Mouse (Mus musculus): ENCODE data around the gene Zfp790. TPM values are rescaled to one million over a fixed set of nuclear protein-coding genes. Genes with fewer than 3 reads are reported as not detected.
"Not testable (repeated sequence)": the region's sequence is repeated elsewhere in the genome, so short reads cannot be mapped to it uniquely, and the experiment has no call there.

The Zfp790 gene
- polyA plus RNA-seq, 1 experiment from 2014 or later = 27.2 TPM

DNA sequence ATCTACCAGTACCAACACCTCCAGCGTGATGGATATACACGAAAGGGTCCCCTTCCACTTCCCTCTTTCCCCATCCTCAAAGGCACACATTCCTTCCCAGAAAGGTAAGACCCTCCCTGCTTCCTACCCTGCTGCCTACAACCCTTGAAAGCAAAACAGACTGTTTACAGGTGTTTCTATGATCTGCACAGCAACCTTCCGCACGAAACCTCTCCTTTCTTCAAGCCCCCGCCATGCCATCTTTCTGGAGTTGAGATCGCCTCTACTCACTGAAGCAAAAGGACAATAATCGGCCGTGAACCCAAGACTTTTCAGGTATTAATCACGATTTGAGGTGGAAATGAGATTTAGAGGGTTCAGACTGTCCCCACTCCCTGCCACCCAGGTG, 36.9 kb downstream of the Zfp790 start:
- no peak overlapping the region for H3K27ac ChIP-seq
- no peak for ATAC-seq (ENCODE audit: low FRiP score)
- H3K9ac ChIP-seq = peak overlapping the region; percentile 75
- H3K4me3 ChIP-seq = peak overlapping the region; percentile 43
- peaks cover 5% of the 10 kb centered on the region; the same call in 1 of the 2 replicates for H3K4me1 ChIP-seq
- peaks cover 26% of the 10 kb centered on the region for H3K36me3 ChIP-seq
- WGBS = 60% methylated on average over 9 of the region's 9 CpGs
- H3K9me3 ChIP-seq (replicated peaks) = no peaks in the 10 kb centered on the region
- H3K27me3 ChIP-seq = no peaks in the 10 kb centered on the region
- peak overlapping the region; percentile 75 for H3K4me2 ChIP-seq (replicated peaks)

DNA sequence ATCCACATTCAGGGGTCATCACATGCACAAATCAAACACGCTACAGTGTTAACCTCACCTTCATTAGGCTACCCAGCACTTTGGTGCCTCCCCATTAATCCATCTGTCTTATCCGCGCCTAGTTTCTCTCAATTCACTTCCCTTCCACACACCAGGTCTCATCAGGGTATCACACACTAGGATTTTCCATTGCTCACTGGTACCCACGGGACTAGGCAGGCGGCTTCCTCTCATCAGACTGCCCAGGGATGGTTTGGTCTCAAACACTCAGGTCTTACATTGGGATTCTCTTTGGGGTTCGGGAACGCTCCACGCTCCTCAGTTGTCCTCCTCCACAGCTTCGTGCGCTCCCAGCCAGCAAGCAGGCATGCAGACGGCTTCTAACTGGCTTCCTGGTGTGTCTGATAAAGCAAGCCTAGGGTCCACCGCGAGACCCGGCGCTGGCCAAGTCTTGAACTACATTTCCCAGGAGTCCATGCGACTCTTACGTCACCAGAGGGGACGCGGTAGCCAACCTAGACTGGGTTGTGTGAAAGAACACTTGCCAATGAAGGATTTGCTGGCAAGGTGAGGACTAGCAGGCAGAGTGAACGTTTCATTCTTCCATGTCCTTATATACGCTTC, 37.4 kb downstream of the Zfp790 start, which contains the start of gene Zfp940:
Zfp940 (minus strand) TSS at position 451 of the 624 bp plus-strand sequence.
- H3K27ac ChIP-seq = peak within 1 kb of the TSS; percentile 44
- 1% methylated on average over 21 of the region's 21 CpGs for WGBS
- H3K9me3 ChIP-seq (replicated peaks) = no peaks in the 10 kb centered on the region

DNA sequence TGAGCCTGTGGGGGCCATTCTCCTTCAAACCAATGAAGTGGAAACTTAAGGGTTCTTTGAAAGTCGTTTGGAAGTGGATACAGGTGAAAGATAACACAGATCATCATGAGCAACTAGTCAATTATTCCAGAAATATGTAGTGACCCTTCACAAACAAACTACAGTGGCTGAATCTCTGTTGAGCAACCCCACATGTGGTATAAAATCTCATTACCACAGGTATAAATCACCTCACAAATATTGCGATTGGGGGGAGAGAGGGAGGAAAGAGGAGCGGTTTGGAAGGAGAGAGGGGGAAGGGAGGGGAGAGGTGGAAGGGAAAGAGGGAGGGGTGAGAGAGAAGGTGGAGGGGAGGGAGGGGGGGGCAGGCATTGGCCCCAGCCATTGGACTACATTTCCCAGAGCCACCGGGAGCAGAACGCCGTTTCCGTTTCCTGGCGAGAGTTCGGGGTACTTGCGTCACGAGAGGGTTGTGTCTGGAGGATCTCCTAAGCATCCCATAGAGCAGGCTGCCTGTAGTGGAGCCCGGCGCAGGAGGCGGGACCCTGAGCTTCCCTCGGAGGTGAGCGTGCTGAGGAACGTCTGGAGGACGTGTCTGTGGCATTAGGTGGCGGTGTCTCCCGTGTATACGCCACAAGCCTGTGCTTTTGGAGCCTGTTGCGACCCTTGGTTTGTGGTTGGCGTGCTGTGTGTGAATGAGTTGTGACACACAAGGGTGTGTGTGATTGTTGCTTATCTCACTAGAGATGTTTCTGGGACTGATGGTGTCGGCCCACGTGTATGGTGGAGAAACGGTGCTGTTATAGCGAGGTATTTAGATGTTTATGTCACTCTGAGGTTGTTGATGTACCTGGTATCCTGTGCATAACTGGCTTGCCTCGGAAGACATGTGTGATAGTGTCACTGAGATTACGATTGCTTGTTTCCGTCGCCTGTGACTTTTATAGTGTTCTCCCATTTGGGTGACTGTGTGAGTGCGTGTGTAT, 43.9 kb downstream of the Zfp790 start, which contains the start of gene Zfp420:
Zfp420 (plus strand) TSS at position 448 of the 986 bp plus-strand sequence.
- Histone ChIP-seq H3K9me3 (replicated peaks) (no peaks in the 10 kb centered on the region), H3K27me3 (no peaks in the 10 kb centered on the region), H3K36me3 (peaks cover 2% of the 10 kb centered on the region; the same call in 1 of the 2 replicates), H3K9ac (peak within 1 kb of the TSS; percentile 77), H3K4me2 (replicated peaks) (peak within 1 kb of the TSS; percentile 77), H3K27ac (peak within 1 kb of the TSS; percentile 64; the same call in 1 of the 2 replicates), H3K4me3 (peak within 1 kb of the TSS; percentile 63), H3K4me1 (peaks cover 7% of the 10 kb centered on the region)
- 10% methylated on average over 31 of the region's 32 CpGs for WGBS
- peak; percentile 97 for ATAC-seq (ENCODE audit: low FRiP score)

More for the DNA sequence above, 37.4 kb downstream of the Zfp790 start, which contains the start of gene Zfp940:
- no peaks in the 10 kb centered on the region for H3K27me3 ChIP-seq
- H3K4me3 ChIP-seq = peak within 1 kb of the TSS; percentile 43
- peak within 1 kb of the TSS; percentile 75 for H3K9ac ChIP-seq
- H3K36me3 ChIP-seq = peaks cover 24% of the 10 kb centered on the region
- H3K4me1 ChIP-seq = peaks cover 5% of the 10 kb centered on the region; the same call in 1 of the 2 replicates
- ATAC-seq (ENCODE audit: low FRiP score) = peak; percentile 98
- peak within 1 kb of the TSS; percentile 75 for H3K4me2 ChIP-seq (replicated peaks)

DNA sequence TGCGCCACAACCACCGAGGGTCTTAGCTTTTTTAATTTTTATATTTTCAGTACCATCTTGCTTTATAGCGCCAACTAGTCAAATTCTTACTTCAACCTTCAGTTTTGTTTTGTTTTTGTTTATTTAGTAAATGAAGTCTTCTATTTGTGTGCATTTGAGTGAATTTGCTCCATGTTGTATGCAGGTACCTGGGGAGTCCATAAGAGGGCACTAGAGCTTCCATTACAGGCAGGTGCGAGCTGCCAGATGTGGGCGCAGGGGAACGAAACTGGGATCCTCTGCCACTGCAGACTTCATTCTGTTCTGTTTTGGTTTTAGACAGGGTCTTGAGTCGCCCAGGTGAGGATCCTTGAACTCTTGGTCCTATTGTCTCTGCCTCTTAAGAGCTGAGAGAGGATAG, 45.7 kb downstream of the Zfp790 start:
- WGBS = 88% methylated on average over 7 of the region's 7 CpGs
- no peak overlapping the region for H3K4me2 ChIP-seq (replicated peaks)
- no peak for ATAC-seq (ENCODE audit: low FRiP score)

DNA sequence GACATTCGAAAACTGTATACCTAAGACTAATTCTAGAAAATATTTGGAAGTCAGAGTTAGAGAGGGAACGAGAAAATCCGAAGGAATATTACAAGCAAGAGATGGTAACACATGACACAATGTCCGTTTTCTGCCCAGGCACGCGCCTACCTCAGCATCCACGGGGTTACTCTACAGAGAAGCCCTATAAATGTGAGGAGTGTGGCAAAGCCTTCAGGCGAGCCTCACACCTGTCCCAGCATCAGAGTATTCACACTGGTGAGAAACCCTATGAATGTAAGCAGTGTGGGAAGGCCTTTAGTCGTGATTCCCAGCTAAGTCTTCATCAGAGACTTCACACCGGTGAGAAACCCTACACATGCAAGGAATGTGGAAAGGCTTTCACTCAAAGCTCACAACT, 58.3 kb downstream of the Zfp790 start:
- 93% methylated on average over 10 of the region's 10 CpGs for WGBS
- no peak overlapping the region for H3K27ac ChIP-seq
- ATAC-seq (ENCODE audit: low FRiP score) = no peak
- no peak overlapping the region for H3K4me2 ChIP-seq (replicated peaks)
- H3K9ac ChIP-seq = no peak overlapping the region
- H3K36me3 ChIP-seq = peaks cover 48% of the 10 kb centered on the region
- no peaks in the 10 kb centered on the region for H3K4me1 ChIP-seq
- no peak overlapping the region for H3K4me3 ChIP-seq
- no peaks in the 10 kb centered on the region for H3K27me3 ChIP-seq
- peaks cover 58% of the 10 kb centered on the region for H3K9me3 ChIP-seq (replicated peaks)

More for the DNA sequence above, 45.7 kb downstream of the Zfp790 start:
- Histone ChIP-seq H3K27me3 (no peaks in the 10 kb centered on the region), H3K9ac (no peak overlapping the region), H3K4me3 (no peak overlapping the region), H3K4me1 (peaks cover 7% of the 10 kb centered on the region), H3K36me3 (peaks cover 4% of the 10 kb centered on the region; the same call in 1 of the 2 replicates), H3K9me3 (replicated peaks) (no peaks in the 10 kb centered on the region), H3K27ac (no peak overlapping the region)

DNA sequence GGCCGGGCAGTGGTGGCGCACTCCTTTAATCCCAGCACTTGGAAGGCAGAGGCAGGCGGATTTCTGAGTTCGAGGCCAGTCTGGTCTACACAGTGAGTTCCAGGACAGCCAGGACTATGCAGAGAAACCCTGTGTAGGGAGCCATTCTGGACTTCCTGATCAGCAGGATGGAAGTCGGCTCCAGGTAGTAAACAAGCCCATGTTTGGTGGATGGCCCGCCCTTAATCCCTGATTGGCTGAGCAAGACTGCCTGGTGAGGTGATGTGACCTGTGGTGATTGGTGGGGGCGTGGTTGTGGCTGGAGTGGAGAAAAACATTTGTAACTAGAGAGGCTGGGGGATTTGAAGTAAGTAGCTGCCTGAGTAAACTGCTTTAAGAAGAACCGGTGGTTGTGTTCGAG, 61.6 kb downstream of the Zfp790 start:
- H3K4me3 ChIP-seq; H3K4me2 ChIP-seq (replicated peaks); H3K9ac ChIP-seq; H3K27ac ChIP-seq; ATAC-seq (ENCODE audit: low FRiP score); H3K4me1 ChIP-seq; H3K27me3 ChIP-seq: not testable (repeated sequence)
- Histone ChIP-seq H3K9me3 (replicated peaks) (peaks cover 43% of the 10 kb centered on the region), H3K36me3 (peaks cover 40% of the 10 kb centered on the region)
- 96% methylated on average over 9 of the region's 9 CpGs for WGBS

DNA sequence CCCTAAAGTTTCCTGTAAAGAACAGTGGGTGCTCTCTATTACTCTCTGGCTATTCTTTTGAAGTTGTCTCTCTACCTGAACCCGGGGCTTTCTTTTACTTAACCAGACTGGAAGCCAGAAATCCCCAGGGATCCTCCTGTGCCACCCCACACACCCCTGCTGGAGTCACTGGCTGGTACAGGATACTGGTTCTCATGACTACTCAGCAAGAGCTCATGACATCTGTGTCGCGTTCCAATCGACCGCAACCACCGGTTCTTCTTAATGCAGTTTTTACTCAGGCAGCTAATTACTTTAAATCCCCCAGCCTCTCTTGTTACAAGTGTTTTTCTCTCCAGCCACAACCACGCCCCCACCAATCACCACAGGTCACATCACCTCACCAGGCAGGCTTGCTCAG, 64.1 kb downstream of the Zfp790 start:
- H3K36me3 ChIP-seq = peaks cover 21% of the 10 kb centered on the region
- H3K4me3 ChIP-seq = no peak overlapping the region
- no peak overlapping the region for H3K4me2 ChIP-seq (replicated peaks)
- WGBS = 85% methylated on average over 7 of the region's 7 CpGs
- no peak for ATAC-seq (ENCODE audit: low FRiP score)
- H3K9ac ChIP-seq = no peak overlapping the region
- no peaks in the 10 kb centered on the region for H3K27me3 ChIP-seq
- peaks cover 35% of the 10 kb centered on the region for H3K9me3 ChIP-seq (replicated peaks)
- H3K4me1 ChIP-seq = no peaks in the 10 kb centered on the region
- H3K27ac ChIP-seq = no peak overlapping the region

MicroRNAs encoded within 50 kb of the gene (microRNA counts, 519-probe panel; counts per million panel counts)
- microRNA mmu-miR-1964 = 470 counts per million, percentile 58 among the panel's probes with 10 or more counts

Small RNA genes lying within 50 kb of the gene (microRNA-seq; reads per million reads assigned to microRNA genes)
- 2.7 reads per million, percentile 2 among the genes with 10 or more reads in this experiment for gene Mir1964

Other genes with a start within 250 kb of the Zfp790 start
- 0.09 and 0.23 TPM in 2 replicates for gene Catsperg2, start 89.1 kb upstream of the Zfp790 start, polyA plus RNA-seq (2016; fragmentation: Nextera tagmentation; extraction: Ambion mirVana)
- gene Zfp84, start 47.6 kb upstream of the Zfp790 start, polyA plus RNA-seq (2016; fragmentation: Nextera tagmentation; extraction: Ambion mirVana) = 17.9 and 19.6 TPM in 2 replicates
- 10.3 and 10.9 TPM in 2 replicates for gene Zfp30, start 32.1 kb upstream of the Zfp790 start, polyA plus RNA-seq (2016; fragmentation: Nextera tagmentation; extraction: Ambion mirVana)
- 11.4 and 11.8 TPM in 2 replicates for gene Zfp940, start 37.6 kb downstream of the Zfp790 start, polyA plus RNA-seq (2016; fragmentation: Nextera tagmentation; extraction: Ambion mirVana)
- 12.7 and 14.6 TPM in 2 replicates for gene Zfp420, start 43.9 kb downstream of the Zfp790 start, polyA plus RNA-seq (2016; fragmentation: Nextera tagmentation; extraction: Ambion mirVana)
- gene Zfp27, start 90.5 kb downstream of the Zfp790 start, polyA plus RNA-seq (2016; fragmentation: Nextera tagmentation; extraction: Ambion mirVana) = 14.9 and 15.3 TPM in 2 replicates
- gene Zfp383, start 92.1 kb downstream of the Zfp790 start, polyA plus RNA-seq (2016; fragmentation: Nextera tagmentation; extraction: Ambion mirVana) = 7.0 and 8.5 TPM in 2 replicates
- gene Zfp74, start 138.0 kb downstream of the Zfp790 start, polyA plus RNA-seq (2016; fragmentation: Nextera tagmentation; extraction: Ambion mirVana) = 16.4 and 17.2 TPM in 2 replicates
- 13.2 and 14.9 TPM in 2 replicates for gene Zfp568, start 167.8 kb downstream of the Zfp790 start, polyA plus RNA-seq (2016; fragmentation: Nextera tagmentation; extraction: Ambion mirVana)
- gene Zfp14, start 235.3 kb downstream of the Zfp790 start, polyA plus RNA-seq (2016; fragmentation: Nextera tagmentation; extraction: Ambion mirVana) = 7.1 and 7.2 TPM in 2 replicates